Mouse (Mus musculus) monocyte, adult 5-6 weeks (primary cell): ENCODE data around the gene Iqsec1. TPM values are rescaled to one million over a fixed set of nuclear protein-coding genes. Genes with fewer than 3 reads are reported as not detected.

Experiments
- ATAC-seq: fragments of 153-309, 156-312 bp; replicated peaks from 2 replicates; pipeline ENCODE4 v1.8.0; 2017; ENCODE audit warnings: mild to moderate bottlenecking; ENCODE audit not compliant: low TSS enrichment, insufficient number of reproducible peaks, severe bottlenecking, poor library complexity, low FRiP score
- total RNA-seq: library from RNA; stranded (forward); fragments of 200-1000, 200-491, 200-594 nt; gene quantifications from 3 replicates; pipeline ENCODE4 v1.2.3, GENCODE M21; 2017

The Iqsec1 gene
- total RNA-seq, 1 experiment from 2014 or later, result 25.0 TPM

DNA sequence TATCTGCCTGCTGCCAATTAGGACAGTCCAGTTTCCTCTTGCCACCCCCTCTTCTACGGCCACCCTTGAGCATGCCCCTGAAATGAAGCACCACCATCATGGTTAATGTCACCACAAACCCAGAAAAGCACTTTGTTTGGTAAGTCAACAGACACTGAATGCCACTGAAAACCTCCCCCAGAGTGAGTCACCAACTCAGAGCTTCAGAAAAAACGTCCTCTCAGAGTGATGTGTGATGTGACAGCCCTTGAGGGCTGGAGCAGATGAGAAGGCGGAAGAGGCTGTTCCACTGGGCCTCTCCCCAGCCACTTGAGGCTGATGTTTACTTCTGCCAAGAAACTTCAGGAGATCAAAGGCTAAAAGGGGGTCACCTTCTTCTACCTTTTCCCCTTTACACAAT lies 4.4 kb downstream of the Iqsec1 start:
- ATAC-seq, result no peak

DNA sequence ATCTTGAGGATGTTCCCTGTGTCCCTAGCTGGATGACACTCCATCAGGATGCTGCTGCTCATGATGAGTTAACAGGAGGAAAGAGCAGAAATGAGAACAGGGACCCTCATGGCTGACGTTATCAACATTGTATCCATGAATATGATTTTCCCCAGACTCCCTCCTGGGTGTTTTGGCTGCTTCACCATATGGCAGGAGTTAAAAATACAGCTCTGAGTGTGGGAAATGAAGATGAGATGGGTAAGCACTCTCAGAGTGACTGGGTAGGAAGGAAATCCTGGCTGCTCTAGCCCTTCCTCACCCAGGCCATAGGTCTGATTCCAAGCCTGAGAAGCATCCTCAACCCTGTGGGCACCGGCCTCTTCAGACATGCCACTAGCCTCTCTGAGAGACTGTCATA lies 14.2 kb downstream of the Iqsec1 start:
- ATAC-seq, result no peak

DNA sequence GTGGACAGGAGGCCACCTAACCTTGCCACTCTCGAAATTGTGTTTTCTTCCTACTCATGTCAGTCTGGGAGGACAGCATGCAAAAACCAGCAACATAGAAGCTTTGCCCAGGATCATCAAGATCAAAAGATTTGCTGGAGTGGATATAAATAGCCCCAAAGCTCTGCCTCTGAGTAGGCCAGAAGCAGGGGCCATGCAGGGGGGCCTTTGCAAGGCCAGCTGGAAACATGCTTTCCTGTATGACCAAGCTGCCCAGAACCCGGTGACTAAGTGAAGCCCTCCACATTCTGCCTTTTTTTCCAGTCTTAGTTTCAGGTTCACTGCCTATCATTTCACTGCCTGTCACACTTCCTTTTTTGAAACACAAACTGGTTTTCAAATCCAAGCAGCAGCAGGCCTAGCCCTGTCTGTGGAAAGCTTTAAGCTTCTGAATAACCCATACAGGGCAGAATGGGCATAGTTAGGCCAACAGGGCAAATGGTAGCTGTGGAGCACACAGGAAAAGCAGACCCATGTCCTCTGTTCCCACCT lies 19.1 kb downstream of the Iqsec1 start:
- ATAC-seq, result no peak

GRCm38 (mm10) chr6:90953349-90953748 lies 35.1 kb downstream of the Iqsec1 start:
- ATAC-seq, result no peak

DNA sequence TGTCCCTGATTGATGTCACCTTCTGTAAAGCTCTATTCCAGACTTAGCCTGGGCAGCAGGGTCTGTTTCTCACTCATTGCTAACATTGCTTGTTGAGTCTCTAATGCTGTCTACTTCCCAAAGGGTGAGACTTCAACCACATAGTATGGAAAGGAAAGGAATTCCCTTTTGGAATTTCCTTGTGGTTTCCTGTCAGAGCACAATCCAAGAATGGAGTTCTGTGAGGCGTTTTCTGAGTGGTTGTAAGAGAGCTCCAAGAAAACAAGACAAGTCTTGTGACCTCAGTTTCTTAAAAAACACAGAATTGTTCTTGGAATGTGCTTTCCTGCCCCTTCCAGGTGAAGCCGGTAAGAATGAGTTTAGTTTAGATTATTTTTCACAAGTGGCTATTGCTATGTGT lies 37.5 kb downstream of the Iqsec1 start:
- ATAC-seq, result no peak

GRCm38 (mm10) chr6:90948097-90948496 lies 40.4 kb downstream of the Iqsec1 start:
- no peak for ATAC-seq

DNA sequence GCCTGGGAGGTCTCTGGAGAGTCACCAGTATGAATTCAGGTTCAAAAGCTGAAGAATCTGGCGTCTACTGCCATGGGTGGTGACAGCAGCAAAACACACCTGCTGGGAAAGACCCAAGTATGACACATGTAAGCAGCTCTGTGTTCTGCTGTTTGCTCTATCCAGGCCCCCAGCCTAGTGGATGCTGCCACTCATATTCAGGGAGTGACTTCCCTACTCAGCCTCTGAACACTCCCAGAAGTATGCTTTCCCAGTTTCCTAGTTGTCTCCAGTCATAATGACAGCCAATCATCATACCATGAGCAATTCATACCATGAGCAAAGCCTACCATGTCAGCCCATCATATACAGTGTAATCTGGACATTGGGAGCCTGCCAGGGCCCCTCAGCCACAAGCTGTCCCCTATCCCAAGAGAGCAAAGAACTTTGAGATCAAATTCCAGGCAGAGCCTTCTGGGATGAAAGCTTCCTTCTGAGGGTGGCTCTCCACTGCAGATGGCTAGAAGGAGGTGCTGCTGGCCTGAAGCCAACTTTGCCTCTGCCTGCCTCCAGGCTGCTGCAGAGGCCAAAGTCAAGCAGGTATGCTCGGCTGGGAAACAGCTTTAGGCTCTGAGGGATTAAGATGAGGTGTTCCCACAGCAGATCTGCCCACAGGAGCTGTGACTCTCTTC lies 42.8 kb downstream of the Iqsec1 start:
- ATAC-seq, result no peak

- ATAC-seq, result no peak
These were observed 47.2 kb downstream of the Iqsec1 start for GRCm38 (mm10) chr6:90941257-90941656.

GRCm38 (mm10) chr6:90933656-90934055 lies 54.8 kb downstream of the Iqsec1 start:
- ATAC-seq, result no peak

GRCm38 (mm10) chr6:90928806-90929205 lies 59.7 kb downstream of the Iqsec1 start:
- ATAC-seq, result no peak

DNA sequence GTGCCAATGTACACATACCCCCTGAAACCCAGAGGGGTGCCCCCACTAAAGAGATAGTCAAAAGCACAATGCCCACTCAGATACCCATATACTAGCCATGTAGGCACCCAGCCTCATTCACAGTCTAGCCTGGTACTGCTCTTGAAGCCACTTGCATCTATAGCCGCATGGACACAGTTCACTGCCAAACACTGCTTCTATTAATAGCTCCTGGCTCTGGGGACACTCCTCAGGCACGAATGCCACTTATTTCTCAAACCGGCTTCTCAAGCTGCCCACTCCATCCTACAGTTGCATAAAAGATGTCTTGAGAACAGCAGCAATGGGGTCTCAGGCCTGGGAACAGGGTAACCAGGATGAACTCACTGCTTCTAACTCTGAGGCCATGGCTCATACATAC lies 63.0 kb downstream of the Iqsec1 start:
- no peak for ATAC-seq

DNA sequence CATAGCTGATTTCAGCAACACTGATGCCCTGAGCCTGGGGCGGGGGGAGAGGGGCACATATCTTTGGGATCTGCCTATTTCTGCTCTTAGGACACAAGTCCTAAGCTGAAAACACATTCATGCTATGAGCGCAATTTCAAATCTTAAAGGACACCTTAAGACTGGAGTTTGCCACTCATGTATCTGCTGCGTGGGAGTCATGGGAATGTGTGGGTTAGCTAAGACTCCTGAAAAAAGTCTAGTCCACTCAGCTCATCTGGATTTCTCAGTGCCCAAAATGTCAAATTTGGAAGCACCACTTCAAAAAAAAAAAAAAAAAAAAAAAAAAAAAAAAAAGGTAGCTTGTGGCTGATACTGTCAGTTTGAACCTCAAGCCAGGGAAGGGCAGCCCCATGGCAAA lies 63.7 kb downstream of the Iqsec1 start:
- ATAC-seq, result no peak

- ATAC-seq, result no peak
These were observed 64.1 kb downstream of the Iqsec1 start for GRCm38 (mm10) chr6:90924379-90924778.

GRCm38 (mm10) chr6:90921259-90921946 lies 67.1 kb downstream of the Iqsec1 start:
- no peak for ATAC-seq

DNA sequence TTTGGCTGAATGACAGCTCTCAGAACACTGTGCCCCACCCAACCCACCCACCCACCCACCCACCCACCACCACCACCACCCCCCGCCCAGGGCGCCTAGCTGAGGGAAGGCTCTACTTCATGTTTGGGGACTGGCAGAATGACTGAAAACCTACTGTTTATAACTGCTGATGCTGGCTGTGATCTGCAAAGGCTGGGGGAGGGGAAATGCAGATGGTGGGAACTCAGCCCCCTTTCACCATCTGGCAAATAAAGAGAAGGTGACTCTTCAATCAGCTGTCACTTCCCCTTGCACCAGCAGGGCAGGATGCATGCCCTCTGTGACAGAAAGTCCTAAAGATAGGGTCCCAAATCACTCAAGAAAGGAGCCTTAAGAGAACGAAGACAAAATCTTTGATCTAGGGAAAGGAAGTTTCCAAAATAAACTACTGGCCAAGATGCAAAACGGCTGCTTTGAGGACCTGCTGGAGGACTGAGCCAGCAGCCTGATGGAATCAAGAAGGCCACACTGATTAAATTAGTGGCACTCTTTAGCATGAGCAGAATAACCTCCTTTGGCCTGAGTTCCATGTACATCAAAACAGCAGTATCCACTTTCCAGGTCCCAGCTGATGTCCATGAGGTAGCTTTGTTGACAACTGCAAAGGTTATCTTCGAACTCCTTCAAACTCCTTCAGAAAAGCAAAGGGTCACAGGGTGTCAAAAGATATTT lies 67.8 kb downstream of the Iqsec1 start:
- no peak for ATAC-seq

- ATAC-seq, result no peak
These were observed 68.7 kb downstream of the Iqsec1 start for GRCm38 (mm10) chr6:90919636-90920420.

GRCm38 (mm10) chr6:90915585-90915984 lies 72.9 kb downstream of the Iqsec1 start:
- no peak for ATAC-seq

GRCm38 (mm10) chr6:90913771-90914170 lies 74.7 kb downstream of the Iqsec1 start:
- ATAC-seq, result no peak

DNA sequence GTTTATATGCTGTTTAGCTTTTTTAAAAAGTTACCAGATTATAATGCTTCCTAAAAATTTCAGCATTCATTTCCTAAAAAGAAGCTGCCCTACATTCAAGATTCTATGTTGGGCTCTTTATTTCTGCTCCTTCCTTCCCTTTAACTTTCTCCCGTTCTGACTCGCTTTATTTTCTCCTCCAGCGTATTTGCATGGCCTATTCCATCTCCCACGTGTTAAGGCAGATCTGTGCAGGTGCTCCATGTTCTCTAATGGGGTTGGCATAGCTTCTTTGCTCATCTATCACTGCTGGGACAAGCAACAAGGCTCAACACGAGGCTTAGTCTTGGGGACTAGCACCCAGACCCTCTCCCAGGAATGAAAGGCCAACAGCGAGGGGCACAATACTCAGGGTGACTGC lies 75.7 kb downstream of the Iqsec1 start:
- ATAC-seq, result no peak
